Mouse (Mus musculus) midbrain, embryonic 10.5 days (tissue): ENCODE measurements around the gene Nrxn3. TPM values are rescaled to one million over a fixed set of nuclear protein-coding genes. Genes with fewer than 3 reads are reported as not detected.
A peak's percentile ranks its signal among the peaks of the same experiment; 100 is the strongest.

Source experiments
- DNase-seq: peaks from one replicate; pipeline ENCODE4 v3.0.0-alpha.2; 2017; ENCODE audit warnings: low spot score
- H3K27ac ChIP-seq: fragments of 300-500 bp; sonication (generic); replicated peaks from 2 replicates; pipeline ENCODE4 v1.5.1; 2016; ENCODE audit warnings: mild to moderate bottlenecking
- H3K27me3 ChIP-seq: fragments of 300-500 bp; sonication (generic); 2 replicates; pipeline ENCODE4 v1.6.1; 2016; ENCODE audit warnings: low read depth, mild to moderate bottlenecking; ENCODE audit not compliant: poor library complexity, severe bottlenecking
- H3K36me3 ChIP-seq: fragments of 300-500 bp; sonication (generic); 2 replicates; pipeline ENCODE4 v1.6.1; 2016; ENCODE audit warnings: mild to moderate bottlenecking, moderate library complexity
- H3K4me1 ChIP-seq: fragments of 300-500 bp; sonication (generic); 2 replicates; pipeline ENCODE4 v1.6.1; 2016
- H3K4me3 ChIP-seq: fragments of 300-500 bp; sonication (generic); 2 replicates; pipeline ENCODE4 v1.5.1; 2016; ENCODE audit warnings: mild to moderate bottlenecking, moderate library complexity
- H3K9me3 ChIP-seq: fragments of 300-500 bp; sonication (generic); replicated peaks from 2 replicates; pipeline ENCODE4 v1.6.1; 2016; ENCODE audit warnings: mild to moderate bottlenecking
- WGBS: fragments of 180-500 bp; shearing (Covaris S2); methylation state at CpG from one replicate; pipeline ENCODE4 v1.1.7; 2016; 5-methylcytosine and 5-hydroxymethylcytosine counted together
- polyA plus RNA-seq: library from polyadenylated mRNA; unstranded; fragments of >200 nt; fragmentation: Nextera tagmentation; extraction: Ambion mirVana; gene quantifications from 2 replicates; pipeline ENCODE4 v1.2.1, GENCODE M21; 2016

Nrxn3 gene
- polyA plus RNA-seq, 1 experiment from 2014 or later: 5.2 TPM

GRCm38 (mm10) chr12:88819335-88819709 is 96.6 kb downstream of the Nrxn3 start:
- Histone ChIP-seq H3K36me3 (no peaks in the 10 kb centered on the region), H3K4me3 (no peak overlapping the region), H3K27ac (peak overlapping the region; percentile 2), H3K27me3 (no peaks in the 10 kb centered on the region), H3K4me1 (peaks cover 28% of the 10 kb centered on the region), H3K9me3 (no peaks in the 10 kb centered on the region)
- no peak for DNase-seq
- 67% methylated on average over 5 of the region's 5 CpGs for WGBS

DNA sequence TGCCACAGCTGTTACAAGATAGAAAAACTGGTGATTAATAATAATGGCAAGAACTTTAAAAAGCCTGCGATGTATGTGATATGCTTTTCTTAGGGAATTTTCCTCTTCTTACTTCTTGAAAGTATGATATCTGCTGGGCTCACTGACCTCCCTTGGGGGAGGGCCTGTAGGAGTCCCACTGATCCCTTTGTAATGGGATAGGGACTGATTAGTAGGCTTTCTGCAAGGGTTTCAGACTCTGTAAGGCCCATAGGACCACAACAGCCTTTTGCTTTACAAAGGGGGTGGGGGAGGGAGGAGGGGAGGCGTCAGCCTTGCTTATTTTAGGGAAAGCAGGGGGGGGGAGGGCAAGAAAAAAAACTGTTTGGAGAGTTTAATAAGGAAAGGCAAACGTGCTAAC is 97.5 kb downstream of the Nrxn3 start:
- Histone ChIP-seq H3K27ac (0 out of 2 replicates have a peak overlapping the region, but pooled peaks have one; percentile 24), H3K4me3 (no peak overlapping the region), H3K4me1 (peaks cover 28% of the 10 kb centered on the region), H3K27me3 (no peaks in the 10 kb centered on the region), H3K9me3 (no peaks in the 10 kb centered on the region), H3K36me3 (no peaks in the 10 kb centered on the region)
- WGBS: 9% methylated on average over 3 of the region's 3 CpGs
- peak; percentile 17 for DNase-seq

DNA sequence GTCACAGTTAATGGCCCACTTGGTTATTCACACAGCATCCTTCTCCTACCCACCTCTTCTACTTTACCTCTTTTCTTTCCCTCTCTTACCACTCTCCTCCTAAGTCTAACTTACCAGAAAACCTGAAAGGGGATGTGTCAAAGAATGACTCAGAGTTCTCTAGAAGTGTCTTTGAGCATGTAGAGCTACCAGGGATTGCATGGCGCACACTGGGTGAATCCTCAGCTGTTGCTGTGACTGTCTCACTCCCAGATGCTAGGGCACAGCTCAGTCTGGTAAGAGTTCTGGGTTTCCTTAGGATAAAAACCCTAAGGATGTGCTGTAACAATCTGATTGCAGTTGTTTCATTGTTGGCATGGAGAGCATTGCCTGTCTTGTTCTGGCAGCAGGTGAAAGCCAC is 108.2 kb downstream of the Nrxn3 start:
- DNase-seq: no peak
- Histone ChIP-seq H3K9me3 (no peaks in the 10 kb centered on the region), H3K4me3 (no peak overlapping the region), H3K4me1 (peaks cover 8% of the 10 kb centered on the region), H3K27me3 (no peaks in the 10 kb centered on the region), H3K27ac (no peak overlapping the region), H3K36me3 (no peaks in the 10 kb centered on the region)
- 82% methylated on average over 1 of the region's 1 CpGs for WGBS

DNA sequence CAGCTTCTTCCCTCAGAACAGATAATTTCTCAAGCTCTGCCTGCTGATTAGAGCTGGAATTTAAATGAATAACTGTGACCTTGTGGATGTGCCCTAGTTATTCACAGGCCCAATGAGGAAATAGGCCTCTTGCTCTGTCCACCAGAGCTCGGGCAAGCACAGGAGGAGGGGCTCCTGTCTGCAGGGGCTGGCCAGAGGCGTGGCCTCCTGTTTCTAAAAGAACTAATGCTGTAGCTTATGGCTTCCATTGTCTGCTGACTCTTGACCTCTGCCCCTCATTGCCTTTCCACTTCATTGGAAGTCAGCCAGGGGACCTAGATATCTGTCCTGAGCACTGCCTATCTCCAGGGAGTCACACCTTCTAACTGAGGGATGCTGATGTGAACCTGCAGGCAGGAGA is 113.1 kb downstream of the Nrxn3 start:
- DNase-seq: peak; percentile 54
- Histone ChIP-seq H3K36me3 (no peaks in the 10 kb centered on the region), H3K4me1 (peaks cover 14% of the 10 kb centered on the region), H3K9me3 (no peaks in the 10 kb centered on the region), H3K27ac (peak overlapping the region; percentile 55), H3K27me3 (no peaks in the 10 kb centered on the region), H3K4me3 (no peak overlapping the region)
- 10% methylated on average over 2 of the region's 2 CpGs for WGBS

DNA sequence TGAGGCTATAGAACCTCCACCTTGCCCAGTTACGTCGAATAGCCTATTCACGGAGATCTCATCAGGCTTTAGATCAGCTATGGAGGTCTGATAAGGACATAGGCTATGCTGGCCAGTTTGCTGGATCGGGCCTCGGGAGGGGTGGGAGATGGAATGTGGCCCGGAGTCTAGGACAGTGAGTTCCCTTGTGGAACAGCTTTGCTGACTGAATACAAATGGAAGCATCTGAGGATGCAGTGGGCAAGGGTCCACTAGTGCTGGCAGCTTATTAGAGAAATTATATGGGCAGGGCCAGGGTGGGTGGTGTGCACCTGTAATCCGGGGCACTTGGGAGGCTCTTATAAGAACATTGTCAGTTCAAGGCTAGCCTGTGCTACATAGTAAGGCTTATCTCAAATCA is 117.0 kb downstream of the Nrxn3 start:
- DNase-seq: no peak
- no peaks in the 10 kb centered on the region for H3K36me3 ChIP-seq
- H3K27me3 ChIP-seq: no peaks in the 10 kb centered on the region
- peaks cover 14% of the 10 kb centered on the region for H3K4me1 ChIP-seq
- H3K27ac ChIP-seq: no peak overlapping the region
- H3K9me3 ChIP-seq: no peaks in the 10 kb centered on the region
- H3K4me3 ChIP-seq: no peak overlapping the region
- WGBS: 89% methylated on average over 7 of the region's 7 CpGs

GRCm38 (mm10) chr12:88841350-88841749 is 118.7 kb downstream of the Nrxn3 start:
- 69% methylated on average over 6 of the region's 6 CpGs for WGBS
- no peak overlapping the region for H3K4me3 ChIP-seq

GRCm38 (mm10) chr12:88850400-88851179 is 127.9 kb downstream of the Nrxn3 start:
- H3K27me3 ChIP-seq: no peaks in the 10 kb centered on the region
- H3K9me3 ChIP-seq: no peaks in the 10 kb centered on the region
- H3K36me3 ChIP-seq: no peaks in the 10 kb centered on the region
- no peak overlapping the region for H3K4me3 ChIP-seq
- DNase-seq: peak; percentile 43
- 48% methylated on average over 6 of the region's 6 CpGs for whole genome bisulfite sequencing
- peak overlapping the region; percentile 42; the same call in 1 of the 2 replicates for H3K27ac ChIP-seq
- H3K4me1 ChIP-seq: peaks cover 29% of the 10 kb centered on the region

More at GRCm38 (mm10) chr12:88841350-88841749, 118.7 kb downstream of the Nrxn3 start:
- Histone ChIP-seq H3K4me1 (peaks cover under 1% of the 10 kb centered on the region), H3K27ac (no peak overlapping the region), H3K9me3 (no peaks in the 10 kb centered on the region), H3K27me3 (no peaks in the 10 kb centered on the region), H3K36me3 (no peaks in the 10 kb centered on the region)
- DNase-seq: no peak

- no peaks in the 10 kb centered on the region for H3K9me3 ChIP-seq
- no peak overlapping the region for H3K4me3 ChIP-seq
- no peaks in the 10 kb centered on the region for H3K36me3 ChIP-seq
- H3K4me1 ChIP-seq: peaks cover 26% of the 10 kb centered on the region
- H3K27me3 ChIP-seq: no peaks in the 10 kb centered on the region
- H3K27ac ChIP-seq: no peak overlapping the region
- WGBS: 91% methylated on average over 4 of the region's 4 CpGs
- no peak for DNase-seq
These were observed 131.4 kb downstream of the Nrxn3 start for GRCm38 (mm10) chr12:88854039-88854438.

DNA sequence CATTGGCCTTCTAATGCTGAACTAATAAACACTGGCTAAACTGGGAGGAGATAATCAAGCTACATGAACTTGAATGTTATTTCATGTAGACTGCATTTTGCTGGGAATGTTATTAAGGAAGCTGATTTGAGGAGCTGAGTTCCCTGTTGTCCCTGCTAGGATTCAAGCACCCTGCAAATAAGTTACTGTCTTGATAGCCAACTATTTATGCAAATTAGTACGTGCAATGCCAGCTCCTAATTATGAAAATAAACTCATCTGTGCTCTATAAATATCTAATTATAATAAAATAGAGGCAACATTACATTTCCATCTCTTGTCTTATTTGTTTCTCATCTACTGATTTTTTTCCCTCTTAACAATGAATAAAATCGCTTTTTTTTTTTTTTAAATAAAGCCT is 135.0 kb downstream of the Nrxn3 start:
- 77% methylated on average over 2 of the region's 2 CpGs for WGBS
- no peak for DNase-seq
- Histone ChIP-seq H3K4me1 (peaks cover 13% of the 10 kb centered on the region), H3K36me3 (no peaks in the 10 kb centered on the region), H3K27me3 (no peaks in the 10 kb centered on the region), H3K4me3 (no peak overlapping the region), H3K27ac (no peak overlapping the region), H3K9me3 (no peaks in the 10 kb centered on the region)

- no peaks in the 10 kb centered on the region for H3K36me3 ChIP-seq
- WGBS: 62% methylated on average over 6 of the region's 6 CpGs
- H3K4me3 ChIP-seq: no peak overlapping the region
- H3K9me3 ChIP-seq: no peaks in the 10 kb centered on the region
- DNase-seq: no peak
- H3K27me3 ChIP-seq: no peaks in the 10 kb centered on the region
- H3K4me1 ChIP-seq: peaks cover 23% of the 10 kb centered on the region
- no peak overlapping the region for H3K27ac ChIP-seq
These were observed 137.0 kb downstream of the Nrxn3 start for GRCm38 (mm10) chr12:88859456-88860345.

DNA sequence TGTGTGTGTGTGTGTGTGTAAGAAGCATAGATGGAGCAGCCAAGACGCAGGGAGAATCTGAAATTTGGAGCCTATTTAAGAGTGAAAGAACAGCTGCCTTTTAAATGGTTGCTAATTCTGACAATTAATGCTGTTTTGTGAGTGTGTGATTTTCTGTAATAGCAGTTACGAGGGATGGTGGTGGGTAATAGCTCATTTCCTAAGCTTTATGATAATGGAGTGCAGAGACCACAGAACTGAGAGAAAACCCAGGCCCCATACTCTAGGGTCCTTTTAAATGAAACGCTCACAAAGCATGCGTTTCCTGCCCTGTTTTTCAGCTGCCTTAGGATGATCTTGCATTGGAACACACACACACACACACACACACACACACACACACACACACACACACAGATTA is 137.7 kb downstream of the Nrxn3 start:
- WGBS: 68% methylated on average over 4 of the region's 4 CpGs
- no peak for DNase-seq
- H3K4me3 ChIP-seq: no peak overlapping the region

GRCm38 (mm10) chr12:88863069-88863468 is 140.4 kb downstream of the Nrxn3 start:
- 79% methylated on average over 4 of the region's 4 CpGs for WGBS
- H3K36me3 ChIP-seq: no peaks in the 10 kb centered on the region
- H3K9me3 ChIP-seq: no peaks in the 10 kb centered on the region
- no peak overlapping the region for H3K4me3 ChIP-seq
- no peaks in the 10 kb centered on the region for H3K27me3 ChIP-seq
- no peak overlapping the region for H3K27ac ChIP-seq
- H3K4me1 ChIP-seq: peaks cover 40% of the 10 kb centered on the region
- DNase-seq: no peak

More for the DNA sequence above, 137.7 kb downstream of the Nrxn3 start:
- Histone ChIP-seq H3K27me3 (no peaks in the 10 kb centered on the region), H3K36me3 (no peaks in the 10 kb centered on the region), H3K4me1 (peaks cover 25% of the 10 kb centered on the region), H3K9me3 (no peaks in the 10 kb centered on the region), H3K27ac (no peak overlapping the region)

- no peak for DNase-seq
These were observed 145.6 kb downstream of the Nrxn3 start for GRCm38 (mm10) chr12:88868288-88868687.

More at GRCm38 (mm10) chr12:88868288-88868687, 145.6 kb downstream of the Nrxn3 start:
- peaks cover 56% of the 10 kb centered on the region for H3K4me1 ChIP-seq
- peak overlapping the region; percentile 53; the same call in 1 of the 2 replicates for H3K27ac ChIP-seq
- H3K36me3 ChIP-seq: no peaks in the 10 kb centered on the region
- H3K9me3 ChIP-seq: no peaks in the 10 kb centered on the region
- no peak overlapping the region for H3K4me3 ChIP-seq
- no peaks in the 10 kb centered on the region for H3K27me3 ChIP-seq
